Mouse (Mus musculus) thymus, postnatal 14 days (tissue): ENCODE data around the gene Clrn2.

Source experiments
- DNase-seq: peaks from one replicate; pipeline ENCODE4 v3.0.0; 2021

Gene Clrn2

GRCm38 (mm10) chr5:45454456-45454855 lies 905 bp downstream of the Clrn2 start:
- DNase-seq, result no peak

- DNase-seq, result no peak
These were observed 19.4 kb downstream of the Clrn2 start for GRCm38 (mm10) chr5:45472880-45473450.

DNA sequence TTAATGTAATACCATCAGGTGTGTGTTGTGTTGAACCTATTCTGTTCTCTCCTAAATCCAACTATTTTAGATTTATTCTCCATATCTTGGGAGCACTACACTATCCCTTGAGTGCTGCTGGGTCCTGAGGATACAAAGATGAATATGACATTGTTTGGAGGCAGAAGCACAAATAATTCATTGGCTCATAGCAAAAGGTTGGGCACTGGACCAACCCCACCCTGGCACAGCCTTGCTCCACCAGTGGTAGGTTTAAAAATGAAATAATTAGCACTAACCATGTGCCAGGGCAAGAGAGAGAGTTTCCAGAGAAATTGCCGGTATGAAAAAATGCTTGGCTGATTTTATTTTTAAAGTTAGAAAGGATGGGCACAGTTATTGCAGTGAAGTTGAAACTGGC lies 20.0 kb downstream of the Clrn2 start:
- no peak for DNase-seq

DNA sequence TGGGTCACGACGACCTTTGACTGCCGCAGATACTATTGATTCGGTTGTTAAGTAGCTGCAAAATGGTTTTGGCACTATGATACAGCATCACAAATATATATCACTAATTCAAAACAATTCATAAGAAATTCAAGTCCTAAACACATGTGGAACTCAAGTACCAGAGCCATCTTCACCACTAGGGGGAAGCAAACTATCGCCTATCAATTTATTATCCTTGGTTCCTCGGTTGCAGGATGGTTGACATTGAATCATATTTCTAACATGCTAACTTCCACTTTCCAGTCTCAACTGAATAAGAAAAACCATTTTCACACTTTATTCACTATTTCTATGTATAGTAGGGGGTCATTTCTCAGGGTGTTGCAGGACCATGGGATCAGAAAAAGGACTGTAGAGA lies 20.7 kb downstream of the Clrn2 start:
- peak; percentile 57 for DNase-seq

DNA sequence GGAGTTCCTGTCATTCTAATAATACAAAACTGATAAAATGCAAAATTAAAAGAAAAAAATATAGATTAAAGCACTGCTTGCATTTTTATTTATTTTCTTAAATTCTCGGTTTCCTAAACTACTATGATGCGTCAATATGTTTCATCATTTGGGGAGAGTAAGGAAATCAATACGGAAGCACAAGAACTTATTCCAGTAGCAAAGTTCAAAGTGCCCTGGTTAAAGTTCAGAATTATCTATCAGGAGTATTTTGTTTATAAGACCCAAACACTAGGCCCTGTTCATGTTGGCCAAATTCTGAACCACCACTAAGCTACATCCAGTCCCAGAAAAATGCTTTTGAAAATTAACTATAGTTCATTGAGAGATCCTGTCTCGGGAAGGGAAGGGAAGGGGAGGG lies 21.2 kb downstream of the Clrn2 start:
- no peak for DNase-seq

GRCm38 (mm10) chr5:45475771-45476170 lies 22.2 kb downstream of the Clrn2 start:
- no peak for DNase-seq

DNA sequence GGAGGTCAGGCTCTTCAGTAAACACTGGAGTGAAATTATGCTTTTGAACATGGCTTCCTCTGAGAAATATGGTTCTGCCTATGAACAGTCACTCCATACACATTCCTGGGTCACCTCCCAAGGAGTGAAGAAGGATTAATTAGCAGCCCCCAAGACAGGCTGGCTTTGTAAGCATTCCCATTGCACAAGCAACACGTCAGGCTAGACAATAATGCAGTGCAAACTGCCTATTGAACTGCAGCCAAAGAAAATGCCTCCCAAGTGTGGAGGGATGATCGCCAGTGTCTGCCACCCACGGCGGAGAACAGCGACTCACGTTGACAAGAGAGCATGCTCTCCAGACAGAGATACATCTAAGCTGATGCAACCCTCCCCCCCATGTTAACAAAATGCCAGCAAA lies 22.7 kb downstream of the Clrn2 start:
- no peak for DNase-seq

GRCm38 (mm10) chr5:45477601-45478000 lies 24.1 kb downstream of the Clrn2 start:
- no peak for DNase-seq

DNA sequence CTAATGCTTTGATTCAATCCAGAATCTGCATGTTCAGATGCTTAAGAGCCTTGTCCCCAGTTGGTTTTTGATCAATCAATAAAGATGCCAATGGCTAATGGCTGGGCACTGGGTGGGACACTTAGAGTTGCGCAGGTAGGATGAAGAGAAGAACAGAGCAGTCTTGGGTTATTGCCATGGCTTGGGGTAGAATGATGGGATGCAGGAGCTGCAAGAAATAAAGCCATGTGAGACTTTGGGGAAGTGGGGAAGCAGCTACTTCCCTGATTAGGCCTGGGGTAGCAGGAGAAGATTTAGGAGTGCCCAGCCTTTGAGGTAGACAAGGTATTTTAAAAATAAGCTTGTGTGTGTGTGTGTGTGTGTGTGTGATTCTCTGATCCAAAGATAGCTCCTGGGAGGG lies 26.5 kb downstream of the Clrn2 start:
- no peak for DNase-seq

DNA sequence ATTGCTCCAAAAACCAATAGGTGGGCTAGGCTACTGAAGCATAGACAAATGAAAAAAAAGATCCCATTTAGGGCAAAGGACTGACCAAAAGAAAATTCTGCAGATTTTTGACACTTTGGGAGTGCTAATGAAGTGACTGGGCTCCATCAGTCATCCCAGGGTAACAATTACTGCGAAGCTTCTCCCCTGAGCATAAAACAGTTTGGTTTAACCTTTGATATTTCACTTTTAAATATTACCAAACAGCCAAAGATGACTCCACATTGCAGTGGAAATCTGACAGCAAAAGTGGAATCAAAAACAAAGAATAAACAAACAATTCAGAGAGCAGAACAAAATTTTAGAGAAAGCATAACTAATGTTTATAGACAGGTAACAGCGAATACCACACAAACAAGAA lies 27.6 kb downstream of the Clrn2 start:
- DNase-seq, result no peak

GRCm38 (mm10) chr5:45482607-45483006 lies 29.1 kb downstream of the Clrn2 start:
- DNase-seq, result no peak

DNA sequence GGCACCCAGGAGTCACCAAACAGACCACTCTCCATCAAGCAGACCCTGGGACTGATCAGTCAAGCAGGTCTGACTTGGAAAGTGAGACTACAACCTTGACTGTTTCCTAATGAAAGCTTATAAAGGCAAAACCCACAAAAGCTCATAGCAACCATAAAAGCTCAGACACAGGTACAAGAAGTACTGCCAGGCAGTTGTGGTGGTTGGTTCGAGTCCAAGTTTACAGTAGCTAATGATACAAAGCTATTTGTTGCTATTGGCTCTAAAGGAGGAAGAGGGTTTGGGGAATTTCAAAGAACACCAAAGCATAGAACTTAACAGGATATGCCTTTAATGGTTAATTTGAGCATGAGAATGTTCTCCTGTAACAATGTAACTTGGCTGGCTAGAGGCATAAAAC lies 30.1 kb downstream of the Clrn2 start:
- DNase-seq, result no peak

GRCm38 (mm10) chr5:45491776-45492175 lies 38.2 kb downstream of the Clrn2 start:
- no peak for DNase-seq

DNA sequence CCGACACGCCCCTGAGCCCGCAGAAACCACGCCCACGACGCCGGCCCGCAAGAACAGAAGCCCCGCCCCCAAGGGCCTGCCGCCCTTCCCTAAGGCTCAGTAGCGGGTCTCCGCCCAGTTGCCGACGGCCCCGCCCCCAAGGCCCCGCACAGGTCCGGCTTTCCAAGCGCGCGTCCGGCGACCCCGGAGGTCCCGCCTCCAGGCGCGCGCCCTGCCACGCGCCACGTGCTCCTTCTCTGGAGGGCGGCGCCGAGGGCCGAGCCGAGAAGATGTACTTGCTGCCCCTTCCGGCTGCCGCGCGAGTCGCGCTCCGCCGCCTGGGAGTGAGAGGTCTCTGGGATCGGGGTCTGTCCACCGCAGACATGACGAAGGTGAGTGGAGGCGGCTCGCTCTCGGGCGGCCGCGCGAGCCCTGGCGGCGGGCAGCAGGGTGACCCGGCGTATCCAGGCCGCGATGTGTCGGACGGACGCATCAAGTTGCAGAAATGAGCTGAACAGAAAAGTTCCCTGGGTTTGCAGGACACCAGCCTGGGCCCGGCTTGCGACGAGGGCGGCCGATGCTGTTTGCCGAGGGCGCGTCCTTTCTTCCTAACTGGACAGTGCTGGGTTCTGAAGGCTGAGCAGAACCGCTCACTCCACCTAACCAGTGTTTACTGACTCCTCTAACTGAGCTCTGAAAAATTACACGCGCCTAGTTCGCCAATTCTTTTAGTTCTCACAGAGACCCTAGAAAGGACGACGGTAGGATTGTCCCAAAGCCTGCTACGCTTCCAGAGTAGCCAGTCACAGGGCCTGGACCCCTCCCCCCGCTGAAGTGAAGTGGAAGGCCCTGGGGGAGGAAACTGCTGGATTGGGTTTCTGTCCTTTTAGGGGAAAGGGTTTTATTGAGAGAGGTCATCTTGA lies 39.9 kb downstream of the Clrn2 start, which contains the start of gene Lap3:
Gene Lap3, plus strand, starts transcription at position 184 of the 902 bp plus-strand sequence.
- DNase-seq, result peak; percentile 99

- no peak for DNase-seq
These were observed 40.7 kb downstream of the Clrn2 start for GRCm38 (mm10) chr5:45494093-45494755.

- DNase-seq, result no peak
These were observed 42.0 kb downstream of the Clrn2 start for GRCm38 (mm10) chr5:45495429-45495975.

DNA sequence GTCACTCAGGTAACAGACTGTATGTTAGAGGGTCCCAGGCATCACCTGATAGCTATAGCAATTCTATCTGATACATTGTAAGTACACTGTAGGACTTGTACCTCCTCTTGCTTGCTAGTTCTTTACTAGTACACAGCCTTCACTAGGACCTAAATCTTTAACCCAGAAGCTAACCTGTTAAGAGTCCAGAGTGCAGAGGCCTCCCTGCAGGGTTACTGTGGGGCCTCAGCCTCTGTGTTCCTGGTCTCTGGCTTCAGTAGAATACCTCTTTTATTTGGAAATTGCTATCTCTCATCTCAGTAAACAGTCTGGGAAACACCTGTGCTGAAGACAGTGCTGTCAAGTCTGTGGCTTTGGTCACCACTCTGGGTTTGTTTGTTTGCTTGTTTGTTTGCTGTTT lies 42.5 kb downstream of the Clrn2 start:
- DNase-seq, result no peak

DNA sequence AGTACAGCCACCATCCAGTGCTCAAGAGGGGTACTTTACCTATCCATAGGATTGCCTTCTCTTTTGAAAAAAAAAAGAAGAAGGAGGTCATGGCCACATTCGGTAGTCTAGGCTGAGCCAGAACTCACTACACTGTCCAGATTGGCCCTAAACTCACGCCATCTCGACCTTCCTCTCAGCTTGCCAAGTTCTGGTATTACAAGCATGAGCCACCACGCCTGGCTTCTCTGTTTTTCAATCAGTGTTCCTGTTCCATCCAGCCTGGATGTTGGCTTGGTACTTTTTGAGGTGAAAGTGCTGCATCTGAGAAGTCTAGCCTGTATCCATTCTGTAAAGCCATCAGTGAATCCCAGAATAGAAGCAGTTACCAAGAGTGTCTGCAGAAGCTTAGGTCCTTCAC lies 42.9 kb downstream of the Clrn2 start:
- DNase-seq, result no peak

- DNase-seq, result no peak
These were observed 43.5 kb downstream of the Clrn2 start for GRCm38 (mm10) chr5:45496930-45497550.

GRCm38 (mm10) chr5:45497564-45497963 lies 44.0 kb downstream of the Clrn2 start:
- no peak for DNase-seq

DNA sequence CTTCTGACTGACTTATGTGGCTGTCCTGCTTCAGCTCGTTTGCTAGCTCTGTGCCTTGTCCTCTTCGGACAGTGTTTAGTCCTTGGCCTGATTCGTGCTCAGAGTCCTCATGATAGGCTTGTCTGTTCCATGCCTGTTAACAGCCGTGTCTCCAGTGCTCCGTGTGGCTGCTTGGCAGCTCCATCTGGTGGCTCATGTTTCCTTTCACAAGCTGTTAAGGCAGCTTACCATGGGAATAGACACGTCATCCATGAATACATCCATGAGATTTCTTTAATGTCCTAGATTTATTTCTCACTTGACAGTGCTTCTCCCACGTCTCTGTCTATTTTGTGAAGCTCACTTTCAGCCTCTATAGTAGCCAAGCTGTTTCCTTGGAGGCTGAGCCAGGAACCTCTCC lies 56.5 kb downstream of the Clrn2 start:
- no peak for DNase-seq

DNA sequence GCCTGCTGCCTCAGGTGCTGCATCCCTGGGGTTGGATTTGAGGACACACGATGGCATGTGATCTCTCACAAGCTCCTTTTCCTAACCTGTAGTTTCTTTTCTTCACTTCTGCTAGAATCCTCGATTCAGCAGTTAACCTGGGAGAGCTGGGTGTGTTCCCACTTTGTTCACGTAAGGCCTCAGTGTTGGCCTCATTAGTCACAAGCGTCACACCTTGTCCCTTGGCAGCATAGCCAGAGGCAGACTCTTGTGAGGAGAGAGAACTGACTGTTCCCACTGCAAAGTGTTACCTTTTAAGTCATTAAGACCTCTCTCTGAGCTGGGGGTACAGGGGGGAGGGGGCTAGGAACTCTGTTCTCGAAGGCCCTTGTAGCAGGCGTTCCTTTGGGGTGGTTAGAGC lies 59.4 kb downstream of the Clrn2 start:
- no peak for DNase-seq

DNA sequence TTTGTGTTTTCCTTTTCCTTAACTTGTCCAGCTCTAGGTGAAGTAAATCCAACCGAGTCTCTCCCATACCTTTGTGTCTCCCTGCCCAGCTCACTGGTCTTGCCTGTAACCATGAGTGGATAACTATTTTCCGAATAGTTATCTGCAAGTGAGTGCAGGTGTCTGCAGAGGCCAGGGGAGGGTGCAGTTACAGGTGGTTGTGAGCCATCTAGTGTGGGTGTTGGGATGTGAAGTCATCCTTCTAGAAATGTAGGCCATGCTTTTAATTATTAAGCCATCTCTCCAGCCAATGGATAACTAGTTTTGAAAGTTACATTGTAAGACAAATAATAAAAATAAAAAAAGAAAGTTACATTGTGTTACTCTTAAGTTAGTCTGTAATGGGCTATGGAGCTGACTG lies 60.0 kb downstream of the Clrn2 start:
- no peak for DNase-seq
